Mouse (Mus musculus): Measurements from ENCODE around the gene Fhod1.
A peak's percentile ranks its signal among the peaks of the same experiment; 100 is the strongest.

DNA sequence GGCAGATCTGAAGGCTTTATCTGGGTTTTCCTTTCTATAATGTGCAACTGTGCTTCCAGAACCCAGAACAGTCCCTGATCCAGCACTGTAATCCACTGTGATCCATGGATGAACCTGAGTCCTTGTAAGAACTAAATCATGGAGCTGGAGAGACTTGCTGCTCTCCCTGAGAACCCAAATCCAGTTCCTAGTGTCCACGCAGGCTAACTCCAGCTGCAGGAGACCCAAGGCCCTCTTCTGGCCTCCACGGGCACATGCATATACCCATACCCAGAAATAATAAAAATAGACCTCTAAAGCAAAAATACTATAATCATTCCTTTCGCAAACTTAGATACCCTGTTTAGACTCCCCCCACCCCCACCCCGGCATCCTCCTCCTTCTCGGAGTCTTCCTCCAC, 59.5 kb downstream of the Fhod1 start:
- TF ChIP-seq CTCF (IDR thresholded peaks at IDR 0.05; ENCODE audit: low read depth) (peak; percentile 1), EP300 (IDR thresholded peaks at IDR 0.05; ENCODE audit: low read depth) (no peak)
